Mouse (Mus musculus) large intestine, adult 2 months (tissue): ENCODE measurements around the gene Eml5. TPM values are rescaled to one million over a fixed set of nuclear protein-coding genes. Genes with fewer than 3 reads are reported as not detected.

ENCODE experiments used
- DNase-seq: peaks from one replicate; pipeline ENCODE4 v3.0.0-alpha.2; 2012; ENCODE audit warnings: low read depth, low spot score
- WGBS: fragments of 180-500 bp; shearing (Covaris S2); methylation state at CpG from one replicate; pipeline ENCODE4 v1.1.7; 2018; 5-methylcytosine and 5-hydroxymethylcytosine counted together
- polyA plus RNA-seq: library from polyadenylated mRNA; depleted of rRNA; stranded (reverse); fragments of >200 nt; gene quantifications from 2 replicates; pipeline ENCODE4 v1.2.3, GENCODE M21; 2012

The Eml5 gene
- polyA plus RNA-seq, 1 experiment = 0.30 TPM

DNA sequence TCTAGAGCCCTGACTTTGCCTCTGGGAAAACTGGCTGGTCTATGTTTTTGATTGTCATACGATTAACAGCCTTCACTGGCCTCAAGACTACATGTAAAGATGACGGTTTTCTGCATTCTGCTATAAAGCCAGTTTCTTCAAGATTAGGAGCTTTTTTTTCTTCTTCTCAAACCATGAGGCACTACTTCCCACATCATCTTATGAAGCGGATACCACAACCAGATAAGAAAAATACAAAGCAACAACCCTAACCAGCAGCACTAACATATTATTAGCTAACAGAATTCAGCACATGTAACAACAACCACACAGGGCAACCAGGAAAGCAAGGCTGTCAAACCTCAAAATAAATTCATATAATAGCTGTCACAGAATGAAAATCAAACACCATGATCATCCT is 63.3 kb downstream of the Eml5 start:
- whole genome bisulfite sequencing = 84% methylated on average over 3 of the region's 3 CpGs

DNA sequence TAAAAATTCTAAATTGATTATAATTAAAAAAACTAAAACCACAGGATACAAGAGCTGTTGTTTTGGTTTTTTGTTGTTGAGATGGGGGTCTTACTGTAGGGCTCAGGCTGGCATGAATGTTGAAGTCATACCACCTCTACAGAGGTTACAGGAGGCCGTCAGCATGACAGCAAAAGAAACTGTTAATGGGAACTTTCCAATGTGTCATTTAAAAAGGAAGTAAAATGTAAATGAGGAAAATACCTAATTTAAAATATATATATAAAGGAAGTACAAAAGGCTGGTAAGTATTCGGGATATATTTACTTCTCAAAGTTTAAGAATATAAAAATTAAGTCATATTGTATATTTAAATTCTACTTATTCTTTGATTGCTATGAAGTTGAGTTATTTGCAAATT is 65.8 kb downstream of the Eml5 start:
- DNase-seq = no peak
- WGBS = 75% methylated on average over 2 of the region's 2 CpGs

More for the DNA sequence above, 63.3 kb downstream of the Eml5 start:
- no peak for DNase-seq

DNA sequence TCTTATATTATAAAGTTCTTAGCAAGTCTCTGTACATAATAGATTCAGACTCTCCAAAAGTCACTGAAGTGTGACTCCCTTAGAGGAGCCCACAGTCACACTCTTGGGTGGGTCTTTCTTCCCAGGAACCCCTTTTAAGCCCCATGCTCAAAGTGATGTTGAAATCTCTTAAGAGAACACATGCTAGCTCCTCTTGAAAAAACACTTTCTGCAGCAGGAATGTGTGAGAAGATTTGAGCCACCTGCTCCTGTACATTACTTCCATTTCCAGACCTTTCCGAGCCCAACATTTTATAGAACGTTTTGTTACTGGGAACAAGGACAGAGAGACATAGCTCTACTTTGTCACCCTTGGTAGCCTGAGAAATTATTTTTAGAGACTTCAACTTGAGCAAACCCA is 66.4 kb downstream of the Eml5 start:
- no peak for DNase-seq
- 76% methylated on average over 2 of the region's 2 CpGs for WGBS

DNA sequence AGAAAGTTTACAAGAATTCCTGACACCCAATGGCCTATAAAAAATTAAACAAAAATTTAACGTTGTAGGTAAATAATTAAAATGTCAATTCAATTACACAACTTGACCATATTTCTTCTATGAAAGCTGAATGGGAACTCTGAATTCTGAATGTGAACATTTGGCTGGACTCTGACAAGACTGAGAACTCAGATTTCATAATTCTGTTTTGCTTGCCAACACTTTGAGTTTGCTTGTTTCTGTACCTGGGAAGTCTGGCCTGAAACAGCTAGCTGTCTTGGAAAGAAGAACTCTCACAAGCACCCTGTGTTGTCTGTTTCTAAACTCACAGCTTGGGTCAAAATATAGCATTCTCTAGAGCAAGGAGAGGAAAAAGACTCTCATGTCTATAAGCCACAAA is 67.4 kb downstream of the Eml5 start:
- WGBS = 20% methylated on average over 1 of the region's 1 CpGs
- no peak for DNase-seq

DNA sequence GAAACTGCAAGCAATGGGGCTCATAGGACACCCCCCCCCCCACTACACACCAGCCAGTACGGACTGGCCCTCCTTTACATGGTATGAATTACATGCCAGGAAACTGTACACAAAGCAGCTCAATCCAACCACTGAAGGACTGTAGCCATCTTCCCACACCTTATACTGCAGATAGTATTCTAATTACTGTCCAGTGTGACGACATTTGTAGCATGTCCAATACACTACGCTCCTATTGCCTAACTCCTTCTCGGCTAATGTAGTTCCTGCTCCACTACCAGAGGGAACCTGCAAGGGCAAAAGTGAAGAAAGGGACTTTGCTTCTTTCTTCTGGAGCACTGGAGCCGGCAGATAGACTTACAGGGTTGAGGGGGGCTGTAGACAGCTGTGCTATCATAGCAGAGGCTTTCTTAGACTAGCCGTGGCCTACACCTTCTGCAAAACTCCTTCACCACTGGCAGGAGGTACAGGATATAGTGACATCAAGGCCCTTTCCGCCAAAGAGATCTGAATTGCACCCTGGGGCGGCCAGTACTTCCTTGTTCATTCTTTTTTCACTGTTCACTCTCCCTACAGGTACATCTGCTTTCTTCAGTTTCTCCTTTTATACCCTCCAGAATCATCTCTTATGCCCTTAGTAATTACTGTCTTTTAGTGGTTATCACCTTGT is 68.2 kb downstream of the Eml5 start:
- no peak for DNase-seq
- WGBS = 80% methylated on average over 8 of the region's 8 CpGs

DNA sequence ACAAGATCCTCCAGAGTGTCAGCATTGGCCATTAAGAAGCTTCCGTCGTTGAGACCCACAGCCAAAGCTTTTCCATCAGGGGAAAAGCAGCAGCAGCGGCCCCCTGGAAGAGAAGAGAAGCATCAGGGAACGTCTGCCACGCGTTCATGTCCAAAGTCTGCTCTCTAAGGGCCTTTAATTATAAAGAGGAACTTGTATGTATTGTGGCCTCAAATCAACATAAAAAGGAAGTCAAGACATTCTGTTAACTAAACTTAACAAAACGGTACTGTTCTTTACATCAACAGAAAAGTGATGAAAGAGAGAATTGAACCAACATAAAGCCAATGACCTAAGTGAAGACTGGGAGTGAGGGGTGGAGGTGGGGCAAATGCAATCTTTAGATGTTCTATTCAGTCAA is 70.2 kb downstream of the Eml5 start:
- 79% methylated on average over 7 of the region's 7 CpGs for WGBS
- DNase-seq = no peak

DNA sequence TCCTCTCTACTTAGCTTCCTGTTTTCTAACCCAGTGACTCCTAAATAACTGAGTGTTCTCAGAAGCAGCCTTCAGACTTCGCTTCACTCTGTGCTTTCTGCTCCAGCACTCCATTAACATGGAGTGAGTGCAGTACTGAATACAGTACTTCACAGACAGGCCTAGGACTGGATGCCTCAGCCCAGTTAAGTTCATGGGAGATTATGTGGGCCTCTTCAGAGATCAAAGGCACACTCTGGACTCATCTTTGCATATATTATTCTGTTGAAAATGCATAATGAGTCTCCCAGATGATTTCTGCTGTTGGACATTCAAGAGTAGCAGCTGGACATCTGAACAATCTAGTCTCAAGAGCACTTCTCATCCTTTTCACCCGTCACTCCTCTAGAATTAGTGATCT is 80.5 kb downstream of the Eml5 start:
- WGBS = 89% methylated on average over 2 of the region's 2 CpGs
- DNase-seq = no peak

DNA sequence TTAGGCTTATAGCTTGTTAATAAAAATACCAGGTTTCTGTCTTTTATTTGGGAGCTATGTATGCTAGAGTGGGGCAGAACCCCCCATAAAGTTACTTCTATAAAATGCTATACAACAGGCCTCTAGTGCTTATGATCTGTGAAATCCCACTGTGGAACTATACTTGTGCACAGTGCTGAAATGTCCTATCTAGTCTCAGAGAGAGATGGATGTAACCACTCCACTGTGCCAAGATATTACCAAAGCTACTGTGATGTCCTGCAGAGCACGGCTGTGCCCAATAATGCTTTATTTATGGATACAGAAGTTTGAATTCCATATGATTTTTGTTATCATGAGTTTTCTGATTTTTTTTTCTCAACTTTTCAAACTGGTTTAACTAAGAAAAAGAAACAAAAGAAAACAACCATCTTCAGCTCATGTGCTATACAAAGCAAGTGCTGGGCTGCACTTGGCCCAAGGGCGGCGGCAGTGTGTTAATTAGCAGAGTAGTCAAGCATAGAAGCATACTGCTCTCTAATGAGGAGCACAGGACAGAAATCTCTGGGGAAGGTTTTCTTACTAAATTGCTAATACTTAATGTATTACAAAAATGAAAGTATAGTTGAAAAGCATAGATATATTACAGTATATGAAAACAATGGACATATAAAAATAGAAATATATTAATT is 97.1 kb downstream of the Eml5 start:
- WGBS = 97% methylated on average over 3 of the region's 3 CpGs

DNA sequence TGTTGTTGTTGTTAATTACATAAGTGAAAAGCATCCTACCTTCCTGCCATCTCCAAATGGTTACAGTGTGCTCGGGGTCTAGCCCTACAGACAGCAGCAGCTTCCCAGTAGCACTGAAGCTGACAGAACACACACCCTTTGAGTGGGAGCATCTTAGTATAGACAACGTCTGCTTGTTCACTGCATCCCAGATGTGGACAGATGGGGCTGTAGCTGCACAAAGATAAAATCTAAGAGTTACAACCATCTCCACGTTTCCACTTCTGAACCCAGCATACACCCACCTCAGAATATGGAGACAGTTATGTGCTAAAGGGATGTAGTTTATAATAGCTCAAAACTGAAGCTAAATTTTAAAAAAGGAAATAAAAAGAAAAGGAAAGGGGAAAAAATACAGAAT is 99.0 kb downstream of the Eml5 start:
- WGBS = 67% methylated on average over 3 of the region's 3 CpGs
- no peak for DNase-seq

More for the DNA sequence above, 97.1 kb downstream of the Eml5 start:
- no peak for DNase-seq

DNA sequence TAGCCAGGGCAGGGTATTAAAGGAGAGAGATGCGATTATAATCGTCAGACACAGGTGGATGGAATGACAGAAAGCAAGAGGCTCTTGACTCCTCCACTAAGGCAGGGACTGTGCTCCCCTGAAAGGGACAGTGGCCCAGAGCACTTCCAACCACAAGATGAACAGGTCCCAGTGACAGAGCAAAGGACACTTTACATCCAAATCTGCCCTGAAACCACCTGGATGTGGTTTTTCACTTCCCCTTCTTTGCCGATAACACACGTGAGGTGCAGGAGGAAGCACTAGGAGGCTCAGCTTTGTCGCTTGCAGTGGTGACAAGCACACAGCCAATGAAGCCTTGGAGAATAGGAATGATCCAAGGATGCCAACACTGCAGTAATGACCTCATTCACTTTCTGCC is 101.0 kb downstream of the Eml5 start:
- WGBS = 73% methylated on average over 5 of the region's 5 CpGs

DNA sequence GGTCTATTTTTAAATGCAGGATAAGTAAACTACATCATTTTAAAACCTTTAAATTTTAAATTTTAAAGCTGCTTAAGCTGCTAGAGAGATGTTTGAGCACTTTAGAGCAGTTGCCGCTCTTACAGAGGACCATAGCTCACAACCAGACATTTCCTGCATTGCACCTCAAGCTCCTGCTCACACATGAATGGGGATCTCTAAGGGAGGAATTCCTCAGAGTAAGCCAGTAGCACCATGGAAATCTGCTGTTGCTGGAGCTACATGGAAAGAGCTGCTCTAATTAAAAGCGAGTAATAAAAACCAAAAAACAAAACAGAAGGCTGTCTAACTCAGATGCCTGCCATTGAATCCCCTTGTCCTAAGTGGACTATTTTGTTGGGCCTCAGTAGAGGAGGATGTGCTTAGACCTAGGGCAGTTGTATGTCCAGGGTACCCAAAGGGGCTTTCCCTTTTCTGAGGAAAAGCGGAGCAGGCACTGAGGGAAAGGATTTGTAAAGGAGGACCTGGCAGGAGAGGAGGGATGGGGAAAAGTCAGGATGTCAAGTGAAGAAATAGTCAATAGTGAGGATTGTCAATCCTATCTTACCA is 105.5 kb downstream of the Eml5 start:
- WGBS = 94% methylated on average over 3 of the region's 3 CpGs
- no peak for DNase-seq

More for the DNA sequence above, 101.0 kb downstream of the Eml5 start:
- DNase-seq = no peak

DNA sequence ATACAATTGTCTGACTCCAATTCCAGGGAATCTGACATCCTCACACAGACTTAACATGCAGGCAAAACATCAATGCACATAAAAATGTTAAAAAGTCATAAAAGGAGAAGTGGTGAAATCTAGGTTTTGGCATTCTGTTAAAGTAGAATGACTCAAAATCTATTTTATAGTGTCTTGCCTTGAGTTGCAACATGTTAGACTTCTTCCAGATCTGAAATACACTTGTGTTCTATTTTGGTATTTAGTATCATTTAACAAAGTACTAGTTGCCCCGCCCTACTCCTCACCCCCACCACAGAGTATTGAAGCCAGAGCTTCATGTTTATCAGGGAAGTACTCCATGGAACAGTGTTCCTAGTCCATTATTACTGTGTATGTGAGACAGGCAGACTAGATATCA is 117.0 kb downstream of the Eml5 start:
- 100% methylated on average over 1 of the region's 1 CpGs for WGBS

DNA sequence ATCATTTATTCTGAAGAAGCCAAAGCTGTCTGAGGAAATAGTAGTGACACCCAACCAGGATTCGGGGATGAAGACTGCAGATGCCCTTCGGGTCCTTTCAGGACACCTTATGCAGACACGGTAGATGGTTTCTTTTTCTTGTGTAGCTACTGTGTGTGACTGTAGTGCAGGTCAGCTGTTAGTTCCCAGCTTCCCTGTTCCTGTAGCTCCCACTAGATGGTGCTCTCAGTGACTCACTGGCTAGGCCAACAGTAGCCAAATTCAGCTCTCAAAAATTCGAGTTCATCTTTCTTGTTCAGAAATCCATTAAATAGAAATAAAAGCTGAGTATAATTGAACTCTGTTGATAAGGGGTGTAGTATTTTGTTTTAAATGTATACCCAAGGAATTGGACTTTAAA is 122.1 kb downstream of the Eml5 start:
- WGBS = 75% methylated on average over 4 of the region's 4 CpGs
- no peak for DNase-seq

More for the DNA sequence above, 117.0 kb downstream of the Eml5 start:
- DNase-seq = no peak

DNA sequence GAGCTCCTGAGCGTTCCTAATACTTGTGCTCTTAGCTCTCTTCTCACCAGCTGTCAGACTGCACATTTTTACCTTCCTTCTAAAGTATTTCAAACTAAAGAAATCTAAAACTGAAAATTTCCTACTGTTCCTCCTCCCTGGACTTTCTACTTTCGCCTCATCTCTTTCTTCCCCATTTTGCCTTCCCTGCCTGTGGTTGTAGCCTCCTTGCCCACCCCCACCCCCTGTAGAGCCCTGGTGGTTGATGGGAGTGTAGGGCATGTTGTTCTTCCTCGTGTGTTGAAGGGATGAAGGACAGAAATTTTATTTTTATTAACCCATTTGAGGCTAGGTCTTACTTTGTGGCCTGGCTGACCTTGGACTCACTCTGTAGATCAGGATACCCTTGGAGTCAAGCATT is 123.8 kb downstream of the Eml5 start:
- WGBS = 70% methylated on average over 3 of the region's 3 CpGs

DNA sequence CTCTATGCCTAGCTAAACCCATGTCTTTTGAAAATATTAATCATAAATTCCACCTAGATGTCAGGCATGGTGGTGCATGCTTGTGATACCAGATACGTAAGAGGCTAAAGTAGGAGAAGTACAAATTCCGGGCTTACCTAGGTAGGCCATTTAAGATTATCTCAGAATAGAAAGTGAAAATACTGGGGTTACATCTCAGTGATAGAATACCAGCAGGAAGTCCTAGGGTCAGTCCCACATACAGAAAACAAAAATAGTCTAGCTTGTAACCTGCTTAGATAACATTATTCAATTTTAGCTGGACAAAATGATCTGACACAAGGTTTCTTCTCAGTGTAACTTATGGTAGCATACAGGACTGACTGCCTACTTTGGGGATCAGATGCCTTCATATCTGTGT is 135.0 kb downstream of the Eml5 start:
- WGBS = 95% methylated on average over 2 of the region's 2 CpGs
- no peak for DNase-seq

More for the DNA sequence above, 123.8 kb downstream of the Eml5 start:
- DNase-seq = no peak

DNA sequence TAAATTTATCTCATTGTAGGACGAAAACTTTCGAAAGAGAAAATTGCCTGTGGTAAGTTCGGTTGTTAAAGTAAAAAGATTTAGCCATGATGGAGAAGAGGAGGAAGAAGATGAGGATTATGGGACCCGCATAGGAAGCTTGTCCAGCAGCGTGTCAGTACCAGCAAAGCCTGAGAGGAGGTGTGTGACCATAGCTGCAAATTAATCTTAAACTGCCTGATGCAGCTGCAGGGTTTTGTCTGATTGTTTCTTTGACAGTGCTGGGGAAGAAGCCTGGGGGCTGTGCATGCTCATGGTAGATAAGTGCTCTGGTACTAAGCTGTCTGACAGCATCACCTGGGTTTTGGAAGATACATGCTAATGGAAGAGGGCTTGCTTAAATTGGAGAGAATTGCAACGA is 141.6 kb downstream of the Eml5 start:
- no peak for DNase-seq
- WGBS = 92% methylated on average over 6 of the region's 6 CpGs

DNA sequence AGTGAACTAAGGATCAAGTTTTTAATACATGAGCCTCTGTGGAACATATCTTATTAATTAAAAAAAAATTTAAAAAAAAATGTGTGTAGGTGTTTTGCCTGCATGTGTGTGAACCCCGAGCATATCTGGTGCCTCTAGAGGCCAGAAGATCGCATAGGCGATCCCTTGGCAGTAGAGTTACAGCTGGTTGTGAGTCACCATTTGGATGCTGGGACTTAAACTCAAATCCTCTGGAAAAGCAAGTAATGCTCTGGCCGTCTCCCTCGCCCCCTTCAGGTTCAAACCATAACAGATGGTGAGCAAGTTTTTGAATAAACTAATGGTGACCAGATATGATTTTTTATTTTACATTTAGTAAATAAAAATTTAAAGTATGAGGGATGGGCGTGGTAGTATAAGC is 143.6 kb downstream of the Eml5 start:
- no peak for DNase-seq
- WGBS = 80% methylated on average over 6 of the region's 6 CpGs

DNA sequence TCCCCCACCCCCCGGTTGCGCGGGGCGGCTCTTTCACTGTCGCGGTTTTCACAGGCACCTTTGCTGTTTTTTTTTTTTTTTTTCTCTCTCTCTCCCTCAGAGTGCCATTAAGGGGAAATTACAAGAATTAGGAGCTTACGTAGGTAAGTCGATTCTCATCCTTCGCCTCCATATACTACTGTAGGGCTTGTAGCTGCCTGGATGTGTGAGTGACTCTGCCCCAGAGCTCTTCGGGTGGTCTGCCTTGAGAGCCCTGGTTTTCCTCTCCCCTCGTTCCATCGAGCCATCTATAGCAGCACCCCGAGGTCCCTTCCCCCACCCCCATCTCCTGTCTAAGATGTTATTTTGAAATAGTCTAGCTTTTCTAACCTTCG is 153.9 kb downstream of the Eml5 start:
- DNase-seq = no peak
- 1% methylated on average over 14 of the region's 14 CpGs for WGBS

DNA sequence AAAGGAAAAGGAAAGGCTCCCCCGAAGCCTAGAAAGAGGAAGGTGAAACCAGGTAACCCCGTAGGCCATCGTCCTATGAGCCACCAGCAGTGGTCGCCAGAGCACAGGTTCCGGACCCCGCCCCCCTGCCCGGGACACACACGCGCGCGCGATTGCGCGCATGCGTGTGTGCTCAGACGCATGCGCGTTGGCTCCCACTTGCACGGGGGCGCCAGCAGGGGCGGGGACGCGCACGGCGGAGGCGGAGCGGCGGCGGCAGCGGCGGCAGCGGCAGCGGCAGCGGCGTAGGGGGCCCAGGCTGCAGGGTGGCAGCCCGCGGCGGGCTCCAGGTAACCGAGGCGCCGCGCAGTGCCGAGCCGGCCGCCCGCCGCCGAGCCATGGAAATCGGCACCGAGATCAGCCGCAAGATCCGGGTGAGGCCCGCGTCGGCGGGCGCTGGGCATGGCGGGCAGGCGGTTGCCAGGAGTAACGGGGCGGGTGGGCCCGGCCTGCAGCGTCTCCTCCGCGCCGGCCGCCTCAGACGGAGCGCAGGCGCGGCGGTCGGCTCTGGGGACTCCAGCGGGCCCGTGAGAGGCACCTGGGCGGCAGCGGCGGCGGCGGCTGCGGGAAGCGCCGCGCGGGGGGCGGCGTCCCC is 154.4 kb downstream of the Eml5 start, which contains the start of gene Zc3h14:
TSS of gene Zc3h14 (plus strand) at position 219 of the 634 bp plus-strand sequence.
- under 1% methylated on average over 87 of the region's 87 CpGs for WGBS
- DNase-seq = no peak

DNA sequence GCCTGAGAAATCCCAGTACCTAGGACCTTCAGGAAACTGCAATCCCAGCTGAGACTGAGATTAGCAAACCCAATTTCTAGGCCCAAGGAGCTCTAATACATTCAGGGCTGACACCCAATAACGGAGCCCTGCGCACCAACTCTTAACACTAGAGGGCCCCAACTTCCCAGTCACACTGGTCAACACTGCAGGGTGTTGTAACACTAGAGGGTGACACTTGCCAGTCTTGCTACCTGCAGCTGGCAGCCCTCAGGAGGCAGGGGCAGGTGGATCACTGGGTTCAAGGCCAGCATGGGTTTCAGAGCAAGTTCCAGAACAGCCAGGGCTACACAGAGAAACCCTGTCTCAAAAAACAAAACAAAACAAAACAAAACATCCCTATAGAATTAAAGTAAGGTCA is 155.2 kb downstream of the Eml5 start:
- 13% methylated on average over 2 of the region's 2 CpGs for WGBS

DNA sequence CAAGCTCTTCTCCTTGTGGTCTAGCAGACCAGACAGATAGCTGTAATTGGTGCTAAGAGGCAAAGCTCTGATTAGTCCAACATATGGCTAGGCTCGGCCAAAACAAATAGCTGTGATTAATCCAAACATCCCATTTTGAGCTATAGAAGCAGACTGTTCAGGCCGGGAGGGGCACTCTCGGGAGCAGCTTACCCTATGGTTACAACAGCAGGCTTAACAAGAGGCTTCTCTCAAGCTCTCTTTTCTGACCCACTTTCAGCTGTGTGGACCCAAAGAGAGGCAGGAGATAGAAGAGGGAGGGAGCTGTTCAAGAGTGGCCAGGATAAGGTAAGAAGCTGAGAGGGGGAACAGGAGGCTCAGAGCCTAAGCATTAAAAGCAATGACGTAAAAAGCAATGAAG is 155.7 kb downstream of the Eml5 start:
- 54% methylated on average over 4 of the region's 4 CpGs for WGBS
- DNase-seq = no peak

More for the DNA sequence above, 155.2 kb downstream of the Eml5 start:
- no peak for DNase-seq
